Mouse (Mus musculus): ENCODE measurements around the gene Ccdc61.

DNA sequence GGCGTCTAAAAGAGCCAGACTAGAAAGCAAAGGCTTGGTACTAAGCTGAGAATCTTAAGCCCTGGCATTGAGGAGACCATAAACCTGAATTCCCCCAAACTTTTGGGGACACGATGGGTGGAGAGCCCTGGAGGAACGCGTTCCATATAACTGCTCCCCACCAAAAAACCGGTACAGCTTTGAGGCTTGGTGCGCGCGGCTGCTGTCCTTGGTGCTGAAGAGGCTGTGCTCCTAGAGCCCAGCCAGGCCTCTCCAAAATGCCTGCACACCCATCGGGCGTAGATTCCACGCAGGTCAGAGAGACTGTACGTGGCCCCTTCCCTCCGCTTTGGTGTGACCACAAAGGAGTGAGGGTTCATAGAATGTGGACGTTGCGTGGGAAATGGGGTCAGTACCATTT lies 41.2 kb upstream of the Ccdc61 start:
- no peak for TF ChIP-seq CTCF (IDR thresholded peaks at IDR 0.05; ENCODE audit: insufficient read depth, low read depth, low read length)
- TF ChIP-seq POLR2A (IDR thresholded peaks at IDR 0.05; ENCODE audit: insufficient read depth, low read depth, low read length): no peak

All from olfactory bulb, adult 2 months (tissue).